Mouse (Mus musculus) stomach, embryonic 14.5 days (tissue): ENCODE results near the gene Trmt10c. TPM values are rescaled to one million over a fixed set of nuclear protein-coding genes. Genes with fewer than 3 reads are reported as not detected.

ENCODE experiments used
- ATAC-seq: fragments of 200-750 bp; cut with Nextera tagmentation; 2 replicates; pipeline ENCODE4 v1.8.0; 2017; ENCODE audit warnings: low read depth, moderate TSS enrichment; ENCODE audit not compliant: insufficient number of reproducible peaks, insufficient read depth, low FRiP score
- H3K27ac ChIP-seq: fragments of 300-500 bp; sonication (generic); 2 replicates; pipeline ENCODE4 v1.5.1; 2014; ENCODE audit warnings: mild to moderate bottlenecking, low read length, moderate library complexity, mixed read lengths
- H3K27me3 ChIP-seq: fragments of 300-500 bp; sonication (generic); 2 replicates; pipeline ENCODE4 v1.6.1; 2014; ENCODE audit warnings: low read length, control low read depth, mixed read lengths; ENCODE audit not compliant: control insufficient read depth, insufficient read depth
- H3K36me3 ChIP-seq: fragments of 300-500 bp; sonication (generic); 2 replicates; pipeline ENCODE4 v1.6.1; 2014; ENCODE audit warnings: mild to moderate bottlenecking, control low read depth, low read length, moderate library complexity, mixed read lengths; ENCODE audit not compliant: control insufficient read depth, insufficient read depth
- H3K4me1 ChIP-seq: fragments of 300-500 bp; sonication (generic); 2 replicates; pipeline ENCODE4 v1.6.1; 2014; ENCODE audit warnings: low read length, control low read depth, mixed read lengths; ENCODE audit not compliant: control insufficient read depth, insufficient read depth
- H3K4me2 ChIP-seq: fragments of 300-500 bp; sonication (generic); replicated peaks from 2 replicates; pipeline ENCODE4 v1.6.1; 2014; ENCODE audit warnings: low read depth, low read length, control low read depth
- H3K4me3 ChIP-seq: fragments of 300-500 bp; sonication (generic); 2 replicates; pipeline ENCODE4 v1.5.1; 2014; ENCODE audit warnings: low read depth, low read length, control low read depth
- H3K9ac ChIP-seq: fragments of 300-500 bp; sonication (generic); replicated peaks from 2 replicates; pipeline ENCODE4 v1.6.1; 2014; ENCODE audit warnings: low read depth, mild to moderate bottlenecking, control low read depth, low read length, moderate library complexity, mixed read lengths
- H3K9me3 ChIP-seq: fragments of 300-500 bp; sonication (generic); 2 replicates; pipeline ENCODE4 v1.6.1; 2016; ENCODE audit warnings: low read depth, low read length, control low read depth; ENCODE audit not compliant: control insufficient read depth
- WGBS: fragments of 180-500 bp; shearing (Covaris S2); extraction: QIAGEN DNeasy Blood & Tissue Kit; methylation state at CpG from one replicate; pipeline ENCODE4 v1.1.7; 2014; 5-methylcytosine and 5-hydroxymethylcytosine counted together
- microRNA-seq: library from miRNA; unstranded; fragments of <30 nt; microRNA quantifications from one replicate; pipeline ENCODE4, GENCODE M21; 2016
- polyA plus RNA-seq: library from polyadenylated mRNA; unstranded; fragments of >200 nt; fragmentation: Nextera tagmentation; extraction: Ambion mirVana; gene quantifications from 2 replicates; pipeline ENCODE4 v1.2.1, GENCODE M21; 2014

The Trmt10c gene
- polyA plus RNA-seq, 1 experiment from 2014 or later: 29.0 TPM

DNA sequence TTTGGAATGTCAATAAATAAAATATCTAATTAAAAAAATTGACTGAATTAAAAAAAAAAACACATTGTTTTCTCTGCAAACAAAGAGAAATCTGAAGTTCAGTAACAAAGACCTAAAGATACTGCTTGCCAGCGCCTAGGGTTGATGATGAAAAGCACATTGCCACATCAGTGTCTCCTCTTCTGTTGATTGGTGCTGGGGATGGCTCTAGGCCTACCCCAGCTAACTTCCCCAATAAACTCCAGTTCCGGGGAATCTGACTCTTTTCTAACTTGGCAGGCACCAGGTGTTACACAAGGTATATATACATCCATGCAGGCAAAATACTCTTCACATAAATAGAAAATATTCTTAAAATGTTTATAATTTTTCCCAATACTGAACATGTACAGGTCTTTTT, 43.4 kb downstream of the Trmt10c start:
- Histone ChIP-seq H3K4me3 (no peak overlapping the region), H3K9me3 (no peaks in the 10 kb centered on the region), H3K36me3 (peaks cover 27% of the 10 kb centered on the region), H3K27ac (no peak overlapping the region), H3K9ac (no peak overlapping the region), H3K27me3 (no peaks in the 10 kb centered on the region), H3K4me2 (no peak overlapping the region), H3K4me1 (no peaks in the 10 kb centered on the region)
- no peak for ATAC-seq
- WGBS: 100% methylated on average over 2 of the region's 2 CpGs

DNA sequence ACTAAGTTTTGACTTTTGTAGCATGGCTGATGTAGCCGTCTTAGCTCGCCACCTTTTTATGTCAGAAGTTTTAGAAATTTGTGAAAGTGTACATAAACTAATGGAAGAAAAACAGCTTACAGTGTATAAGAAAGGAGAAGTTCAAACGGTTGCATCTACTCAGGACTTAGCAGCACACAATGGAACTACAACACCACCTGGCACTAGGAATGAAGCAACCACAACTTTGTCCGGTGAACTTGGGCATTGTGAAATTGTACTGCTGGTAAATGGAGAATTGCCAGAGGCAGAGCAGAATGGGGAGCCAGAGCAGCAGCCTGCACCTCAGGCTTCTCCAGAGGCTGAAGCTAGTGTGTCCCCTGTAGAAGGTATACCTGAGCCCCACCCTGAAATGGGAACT, 47.3 kb downstream of the Trmt10c start:
- H3K9me3 ChIP-seq: no peaks in the 10 kb centered on the region
- WGBS: 94% methylated on average over 4 of the region's 4 CpGs
- no peak overlapping the region for H3K27ac ChIP-seq
- H3K4me3 ChIP-seq: no peak overlapping the region
- H3K36me3 ChIP-seq: peaks cover 11% of the 10 kb centered on the region
- H3K4me2 ChIP-seq: no peak overlapping the region
- no peak overlapping the region for H3K9ac ChIP-seq
- no peaks in the 10 kb centered on the region for H3K4me1 ChIP-seq
- no peak for ATAC-seq
- no peaks in the 10 kb centered on the region for H3K27me3 ChIP-seq

- no peak overlapping the region for H3K4me2 ChIP-seq
- peaks cover 15% of the 10 kb centered on the region for H3K36me3 ChIP-seq
- no peak overlapping the region for H3K4me3 ChIP-seq
- no peaks in the 10 kb centered on the region for H3K9me3 ChIP-seq
- H3K4me1 ChIP-seq: no peaks in the 10 kb centered on the region
- no peaks in the 10 kb centered on the region for H3K27me3 ChIP-seq
- 90% methylated on average over 3 of the region's 3 CpGs for WGBS
- no peak overlapping the region for H3K27ac ChIP-seq
- no peak overlapping the region for H3K9ac ChIP-seq
- ATAC-seq: no peak
Observed at GRCm38 (mm10) chr16:55986001-55986400, 51.6 kb downstream of the Trmt10c start.

Small RNAs within 50 kb of the gene (microRNA-seq; reads per million reads assigned to microRNA genes)
- not detected for gene Gm24047

Other genes with a start within 250 kb of the Trmt10c start
- gene Nfkbiz, start 198.9 kb downstream of the Trmt10c start, polyA plus RNA-seq: 6.4 and 8.3 TPM in 2 replicates
- gene Nxpe3, start 142.5 kb downstream of the Trmt10c start, polyA plus RNA-seq: 0.52 and 0.77 TPM in 2 replicates
- gene Cep97, start 103.0 kb downstream of the Trmt10c start, polyA plus RNA-seq: 12.6 and 12.7 TPM in 2 replicates
- gene Rpl24, start 71.5 kb downstream of the Trmt10c start, polyA plus RNA-seq: 885 and 926 TPM in 2 replicates
- gene Zbtb11, start 63.9 kb downstream of the Trmt10c start, polyA plus RNA-seq: 20.9 and 22.3 TPM in 2 replicates
- gene Pcnp, start 8.1 kb downstream of the Trmt10c start, polyA plus RNA-seq: 231 and 241 TPM in 2 replicates
- 46.4 and 47.9 TPM in 2 replicates for gene Senp7, start 10.5 kb upstream of the Trmt10c start, polyA plus RNA-seq
- gene Impg2, start 166.5 kb upstream of the Trmt10c start, polyA plus RNA-seq: 0.35 and 0.76 TPM in 2 replicates